Mouse (Mus musculus) layer of hippocampus, adult 18-20 months (tissue): Measurements from ENCODE around the gene Pard3. TPM values are rescaled to one million over a fixed set of nuclear protein-coding genes. Genes with fewer than 3 reads are reported as not detected.

Source experiments
- DNase-seq, 2 experiments: peaks; one replicate each; pipeline ENCODE4 v3.0.0; 2022; ENCODE audit warnings: low spot score in 2 of 2
- total RNA-seq, 2 experiments: library from RNA; stranded (reverse); gene quantifications; 2 replicates each; pipeline ENCODE4 v1.2.3; 2021

Gene Pard3
- total RNA-seq, 2 experiments from 2014 or later: 23.7 to 24.4 TPM

GRCm38 (mm10) chr8:127423021-127423420 is 359.3 kb downstream of the Pard3 start:
- no peak for DNase-seq

- DNase-seq: no peak
These were observed 360.7 kb downstream of the Pard3 start for GRCm38 (mm10) chr8:127424211-127424916.

- peak in 1 of 2 experiments; percentile 52 for DNase-seq
These were observed 363.2 kb downstream of the Pard3 start for GRCm38 (mm10) chr8:127426857-127427256.

GRCm38 (mm10) chr8:127428004-127428403 is 364.3 kb downstream of the Pard3 start:
- DNase-seq: no peak

- DNase-seq: no peak
These were observed 367.5 kb downstream of the Pard3 start for GRCm38 (mm10) chr8:127431236-127431635.

- DNase-seq: no peak
These were observed 372.3 kb downstream of the Pard3 start for GRCm38 (mm10) chr8:127435975-127436374.

- DNase-seq: no peak
These were observed 374.0 kb downstream of the Pard3 start for GRCm38 (mm10) chr8:127437613-127438235.

GRCm38 (mm10) chr8:127438625-127439391 is 375.1 kb downstream of the Pard3 start:
- DNase-seq: peak; percentile 47 to 71

GRCm38 (mm10) chr8:127439392-127440160 is 375.9 kb downstream of the Pard3 start:
- DNase-seq: peak; percentile 70 to 76

GRCm38 (mm10) chr8:127440161-127440833 is 376.6 kb downstream of the Pard3 start:
- DNase-seq: no peak

GRCm38 (mm10) chr8:127440834-127441485 is 377.3 kb downstream of the Pard3 start:
- no peak for DNase-seq

- no peak for DNase-seq
These were observed 383.7 kb downstream of the Pard3 start for GRCm38 (mm10) chr8:127447401-127447800.

GRCm38 (mm10) chr8:127449066-127449840 is 385.6 kb downstream of the Pard3 start:
- DNase-seq: no peak

GRCm38 (mm10) chr8:127450954-127451668 is 387.4 kb downstream of the Pard3 start:
- DNase-seq: no peak

GRCm38 (mm10) chr8:127452364-127452763 is 388.7 kb downstream of the Pard3 start:
- no peak for DNase-seq

GRCm38 (mm10) chr8:127457901-127458300 is 394.2 kb downstream of the Pard3 start:
- DNase-seq: no peak

- no peak for DNase-seq
These were observed 397.5 kb downstream of the Pard3 start for GRCm38 (mm10) chr8:127461173-127461572.

- no peak for DNase-seq
These were observed 398.8 kb downstream of the Pard3 start for GRCm38 (mm10) chr8:127462378-127462935.
